Mouse (Mus musculus) brown adipose tissue, adult 24 weeks (tissue): ENCODE measurements around the gene Fam78a. TPM values are rescaled to one million over a fixed set of nuclear protein-coding genes. Genes with fewer than 3 reads are reported as not detected.

Source experiments
- H3K27ac ChIP-seq: fragments of 200-500 bp; replicated peaks from 2 replicates; pipeline ENCODE4 v1.5.1; 2012; ENCODE audit warnings: low read depth, mild to moderate bottlenecking, low read length
- H3K4me1 ChIP-seq: fragments of 200-500 bp; 2 replicates; pipeline ENCODE4 v1.6.1; 2012; ENCODE audit warnings: low read length, mixed read lengths; ENCODE audit not compliant: control insufficient read depth, insufficient read depth, insufficient read length
- H3K4me3 ChIP-seq: fragments of 200-500 bp; 2 replicates; pipeline ENCODE4 v1.5.1; 2012; ENCODE audit warnings: low read depth, mild to moderate bottlenecking, low read length, moderate library complexity; ENCODE audit not compliant: insufficient read depth
- polyA plus RNA-seq: library from polyadenylated mRNA; stranded (reverse); fragments of >200 nt; gene quantifications from 2 replicates; pipeline ENCODE4 v1.2.4, GENCODE M21; 2012; ENCODE audit not compliant: missing spikeins, insufficient read depth, insufficient read length

Gene Fam78a
- polyA plus RNA-seq, 1 experiment = 0.24 TPM

DNA sequence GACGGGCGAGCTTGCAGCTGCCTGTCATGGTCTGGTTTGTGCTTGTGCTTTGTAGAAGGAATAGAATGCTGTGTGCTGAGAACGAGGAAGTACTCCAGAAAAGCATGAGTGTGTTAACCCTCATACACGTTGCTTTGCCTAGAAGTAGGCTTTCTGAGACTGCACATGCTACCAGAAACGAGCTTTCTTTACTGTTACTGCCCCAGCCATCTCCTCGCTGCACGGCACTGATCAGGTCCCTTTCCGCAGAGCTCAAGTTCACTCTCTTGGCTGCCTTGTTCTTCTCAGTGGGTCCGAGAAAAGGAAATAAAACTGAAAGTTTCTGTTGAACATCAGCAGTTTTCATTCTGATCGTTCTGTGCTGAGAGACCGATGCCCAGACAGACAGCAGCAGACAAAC is 75.9 kb downstream of the Fam78a start:
- no peaks in the 10 kb centered on the region for H3K4me1 ChIP-seq
- H3K4me3 ChIP-seq = no peak overlapping the region
- no peak overlapping the region for H3K27ac ChIP-seq

DNA sequence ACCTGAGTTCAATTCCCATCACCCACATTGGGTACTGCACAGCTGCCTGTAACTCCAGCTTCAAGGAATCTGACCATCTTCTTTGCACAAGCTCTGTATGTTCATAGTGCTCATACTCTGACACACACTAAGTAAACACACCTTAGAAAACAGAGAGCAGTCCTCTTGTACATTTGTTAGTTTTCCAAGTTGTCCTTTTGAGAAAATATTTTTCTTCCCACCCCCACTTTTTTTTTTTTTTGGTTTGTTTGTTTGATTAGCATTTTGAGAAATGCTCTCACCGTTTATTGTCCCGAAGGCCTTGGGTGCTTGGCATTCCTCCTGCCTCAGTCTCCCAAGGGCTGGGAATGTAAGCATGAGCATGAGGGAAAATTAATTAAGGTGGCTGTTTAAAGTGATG is 76.3 kb downstream of the Fam78a start:
- no peak overlapping the region for H3K27ac ChIP-seq

More for the DNA sequence above, 76.3 kb downstream of the Fam78a start:
- Histone ChIP-seq H3K4me1 (no peaks in the 10 kb centered on the region), H3K4me3 (no peak overlapping the region)

Other genes starting within 250 kb of the Fam78a start
- gene Fibcd1, start 238.9 kb downstream of the Fam78a start, polyA plus RNA-seq = not detected in 2 replicates
- 2.4 and 3.7 TPM in 2 replicates for gene Lamc3, start 197.6 kb downstream of the Fam78a start, polyA plus RNA-seq
- 1.4 and 4.4 TPM in 2 replicates for gene Aif1l, start 134.7 kb downstream of the Fam78a start, polyA plus RNA-seq
- 12.0 and 16.9 TPM in 2 replicates for gene Nup214, start 110.4 kb downstream of the Fam78a start, polyA plus RNA-seq
- 4.1 and 4.6 TPM in 2 replicates for gene Plpp7, start 10.7 kb upstream of the Fam78a start, polyA plus RNA-seq
- 14.6 and 15.1 TPM in 2 replicates for gene Prrc2b, start 66.2 kb upstream of the Fam78a start, polyA plus RNA-seq
- gene Pomt1, start 151.7 kb upstream of the Fam78a start, polyA plus RNA-seq = 23.7 and 25.1 TPM in 2 replicates
- 292 and 332 TPM in 2 replicates for gene Uck1, start 175.3 kb upstream of the Fam78a start, polyA plus RNA-seq
- 51.9 and 57.6 TPM in 2 replicates for gene Golga2, start 202.5 kb upstream of the Fam78a start, polyA plus RNA-seq
- 679 and 786 TPM in 2 replicates for gene Swi5, start 203.2 kb upstream of the Fam78a start, polyA plus RNA-seq